Mouse (Mus musculus) stomach, postnatal 0 days (tissue): ENCODE measurements around the gene Retreg1.

Experiments used
- CTCF ChIP-seq: IDR thresholded peaks from 2 replicates; pipeline ENCODE4 v1.5.1; 2016; ENCODE audit warnings: antibody characterized with exemption, low read depth, mild to moderate bottlenecking, moderate library complexity
- EP300 ChIP-seq: optimal IDR thresholded peaks from 2 replicates; pipeline ENCODE3; 2016; ENCODE audit warnings: antibody characterized with exemption

DNA sequence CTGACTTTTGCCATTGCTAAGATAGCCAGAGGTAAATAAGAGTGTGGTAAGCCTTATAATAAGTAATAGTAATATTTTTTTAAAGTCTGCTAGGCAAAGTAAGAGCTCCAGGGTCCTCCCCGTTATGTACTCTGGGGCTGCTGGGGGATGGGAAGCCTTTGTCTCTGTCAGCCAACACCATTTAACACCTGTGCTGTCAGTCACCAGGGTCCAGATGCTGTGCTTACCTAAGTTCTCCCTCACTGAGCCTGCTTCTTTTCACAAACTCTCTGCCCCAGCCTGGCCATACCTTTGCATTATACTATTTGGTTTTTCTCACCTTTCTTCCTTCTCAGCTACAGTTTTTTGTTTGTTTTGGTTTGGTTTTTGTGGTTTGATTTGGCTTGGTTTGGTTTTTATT is 45.1 kb upstream of the Retreg1 start:
- TF ChIP-seq CTCF (no peak), EP300 (no peak)
